Mouse (Mus musculus) thymus, adult 2 months (tissue): ENCODE measurements around the gene Ptprj. TPM values are rescaled to one million over a fixed set of nuclear protein-coding genes. Genes with fewer than 3 reads are reported as not detected.

ENCODE experiments used
- DNase-seq: peaks from one replicate; pipeline ENCODE4 v3.0.0; 2021
- H3K27ac ChIP-seq: fragments of 200-500 bp; 2 replicates; pipeline ENCODE4 v1.5.1; 2012; ENCODE audit warnings: low read length, control low read depth; ENCODE audit not compliant: control insufficient read depth, insufficient read depth
- H3K27me3 ChIP-seq: fragments of 200-500 bp; 2 replicates; pipeline ENCODE4 v1.6.1; 2012; ENCODE audit warnings: mild to moderate bottlenecking, low read length, moderate library complexity, mixed read lengths; ENCODE audit not compliant: control insufficient read depth, insufficient read depth
- H3K36me3 ChIP-seq: fragments of 200-500 bp; 2 replicates; pipeline ENCODE4 v1.6.1; 2012; ENCODE audit warnings: mild to moderate bottlenecking, low read length, moderate library complexity; ENCODE audit not compliant: control insufficient read depth, insufficient read depth
- H3K4me1 ChIP-seq: fragments of 200-500 bp; replicated peaks from 2 replicates; pipeline ENCODE4 v1.6.1; 2012; ENCODE audit warnings: low read length; ENCODE audit not compliant: control insufficient read depth, insufficient read depth
- H3K4me3 ChIP-seq: fragments of 200-500 bp; 2 replicates; pipeline ENCODE4 v1.5.1; 2012; ENCODE audit warnings: mild to moderate bottlenecking, low read length, control low read depth, moderate library complexity; ENCODE audit not compliant: control insufficient read depth, insufficient read depth
- CTCF ChIP-seq: fragments of 200-500 bp; IDR thresholded peaks from 2 replicates; pipeline ENCODE4 v1.5.1; 2012; ENCODE audit warnings: mild to moderate bottlenecking, control low read depth, low read length, moderate library complexity, borderline replicate concordance; ENCODE audit not compliant: control insufficient read depth, poor library complexity, insufficient read depth; ENCODE audit errors: extremely low read depth
- POLR2A ChIP-seq: fragments of 200-500 bp; IDR thresholded peaks from 2 replicates; pipeline ENCODE4 v1.6.1; 2012; ENCODE audit warnings: mild to moderate bottlenecking, low read length, control low read depth, moderate library complexity; ENCODE audit not compliant: control insufficient read depth, poor library complexity, insufficient read depth; ENCODE audit errors: extremely low read depth
- WGBS: fragments of 180-500 bp; shearing (Covaris S2); methylation state at CpG from one replicate; pipeline ENCODE4 v1.1.7; 2018; 5-methylcytosine and 5-hydroxymethylcytosine counted together
- polyA plus RNA-seq: library from polyadenylated mRNA; depleted of rRNA; stranded (reverse); fragments of >200 nt; gene quantifications from 2 replicates; pipeline ENCODE4 v1.2.3, GENCODE M21; 2012

The Ptprj gene
- polyA plus RNA-seq, 1 experiment, result 5.0 TPM

GRCm38 (mm10) chr2:90553861-90554260 lies 26.6 kb downstream of the Ptprj start:
- Histone ChIP-seq H3K27me3 (no peaks in the 10 kb centered on the region), H3K27ac (no peak overlapping the region), H3K4me3 (no peak overlapping the region), H3K4me1 (peaks cover 14% of the 10 kb centered on the region), H3K36me3 (no peaks in the 10 kb centered on the region)
- 41% methylated on average over 4 of the region's 4 CpGs for WGBS
- TF ChIP-seq CTCF (no peak), POLR2A (no peak)
- DNase-seq, result no peak

GRCm38 (mm10) chr2:90550656-90551055 lies 29.8 kb downstream of the Ptprj start:
- no peak for DNase-seq
- no peak overlapping the region for H3K27ac ChIP-seq
- H3K4me1 ChIP-seq, result peaks cover 14% of the 10 kb centered on the region; the same call in 1 of the 2 replicates

GRCm38 (mm10) chr2:90548541-90548940 lies 31.9 kb downstream of the Ptprj start:
- H3K27ac ChIP-seq, result no peak overlapping the region
- DNase-seq, result no peak

More at GRCm38 (mm10) chr2:90550656-90551055, 29.8 kb downstream of the Ptprj start:
- H3K36me3 ChIP-seq, result no peaks in the 10 kb centered on the region
- H3K4me3 ChIP-seq, result no peak overlapping the region
- WGBS, result 95% methylated on average over 6 of the region's 6 CpGs
- H3K27me3 ChIP-seq, result no peaks in the 10 kb centered on the region
- TF ChIP-seq CTCF (no peak), POLR2A (no peak)

GRCm38 (mm10) chr2:90547144-90547609 lies 33.3 kb downstream of the Ptprj start:
- H3K4me1 ChIP-seq, result peaks cover 9% of the 10 kb centered on the region; the same call in 1 of the 2 replicates

More at GRCm38 (mm10) chr2:90548541-90548940, 31.9 kb downstream of the Ptprj start:
- Histone ChIP-seq H3K27me3 (no peaks in the 10 kb centered on the region), H3K4me3 (no peak overlapping the region), H3K4me1 (peaks cover 9% of the 10 kb centered on the region; the same call in 1 of the 2 replicates), H3K36me3 (no peaks in the 10 kb centered on the region)
- TF ChIP-seq POLR2A, result no peak
- 91% methylated on average over 5 of the region's 5 CpGs for WGBS

GRCm38 (mm10) chr2:90545261-90545660 lies 35.2 kb downstream of the Ptprj start:
- H3K27ac ChIP-seq, result no peak overlapping the region
- H3K27me3 ChIP-seq, result no peaks in the 10 kb centered on the region
- no peaks in the 10 kb centered on the region for H3K4me1 ChIP-seq
- DNase-seq, result no peak
- WGBS, result 90% methylated on average over 5 of the region's 5 CpGs
- no peaks in the 10 kb centered on the region for H3K36me3 ChIP-seq
- H3K4me3 ChIP-seq, result no peak overlapping the region
- no peak for TF ChIP-seq CTCF
- no peak for TF ChIP-seq POLR2A

More at GRCm38 (mm10) chr2:90547144-90547609, 33.3 kb downstream of the Ptprj start:
- H3K4me3 ChIP-seq, result no peak overlapping the region
- H3K27ac ChIP-seq, result no peak overlapping the region
- no peaks in the 10 kb centered on the region for H3K27me3 ChIP-seq
- H3K36me3 ChIP-seq, result no peaks in the 10 kb centered on the region
- WGBS, result 89% methylated on average over 5 of the region's 5 CpGs
- no peak for DNase-seq
- TF ChIP-seq CTCF, result no peak
- no peak for TF ChIP-seq POLR2A

- no peak for DNase-seq
- H3K36me3 ChIP-seq, result no peaks in the 10 kb centered on the region
- no peaks in the 10 kb centered on the region for H3K27me3 ChIP-seq
- no peak overlapping the region for H3K4me3 ChIP-seq
- 98% methylated on average over 3 of the region's 3 CpGs for WGBS
- no peak for TF ChIP-seq CTCF
- TF ChIP-seq POLR2A, result no peak
- H3K4me1 ChIP-seq, result no peaks in the 10 kb centered on the region
- no peak overlapping the region for H3K27ac ChIP-seq
Measured at GRCm38 (mm10) chr2:90543989-90544388, 36.5 kb downstream of the Ptprj start.
